Mouse (Mus musculus) left cerebral cortex, adult 8-10 months (tissue): ENCODE measurements around the gene Plekhm3. TPM values are rescaled to one million over a fixed set of nuclear protein-coding genes. Genes with fewer than 3 reads are reported as not detected.
A peak's percentile ranks its signal among the peaks of the same experiment; 100 is the strongest.

Experiments
- DNase-seq, 2 experiments: peaks; one replicate each; pipeline ENCODE4 v3.0.0; 2022; ENCODE audit warnings: low spot score in 2 of 2
- total RNA-seq, 4 experiments: library from RNA; stranded (reverse); gene quantifications; 2 replicates each; pipeline ENCODE4 v1.2.4; 2022

Gene Plekhm3
- total RNA-seq, 4 experiments from 2014 or later, result 39.0 to 47.4 (median 43.7) TPM

GRCm38 (mm10) chr1:64929673-64930072 lies 27.0 kb downstream of the Plekhm3 start:
- DNase-seq, result no peak

GRCm38 (mm10) chr1:64928542-64928941 lies 28.1 kb downstream of the Plekhm3 start:
- no peak for DNase-seq

DNA sequence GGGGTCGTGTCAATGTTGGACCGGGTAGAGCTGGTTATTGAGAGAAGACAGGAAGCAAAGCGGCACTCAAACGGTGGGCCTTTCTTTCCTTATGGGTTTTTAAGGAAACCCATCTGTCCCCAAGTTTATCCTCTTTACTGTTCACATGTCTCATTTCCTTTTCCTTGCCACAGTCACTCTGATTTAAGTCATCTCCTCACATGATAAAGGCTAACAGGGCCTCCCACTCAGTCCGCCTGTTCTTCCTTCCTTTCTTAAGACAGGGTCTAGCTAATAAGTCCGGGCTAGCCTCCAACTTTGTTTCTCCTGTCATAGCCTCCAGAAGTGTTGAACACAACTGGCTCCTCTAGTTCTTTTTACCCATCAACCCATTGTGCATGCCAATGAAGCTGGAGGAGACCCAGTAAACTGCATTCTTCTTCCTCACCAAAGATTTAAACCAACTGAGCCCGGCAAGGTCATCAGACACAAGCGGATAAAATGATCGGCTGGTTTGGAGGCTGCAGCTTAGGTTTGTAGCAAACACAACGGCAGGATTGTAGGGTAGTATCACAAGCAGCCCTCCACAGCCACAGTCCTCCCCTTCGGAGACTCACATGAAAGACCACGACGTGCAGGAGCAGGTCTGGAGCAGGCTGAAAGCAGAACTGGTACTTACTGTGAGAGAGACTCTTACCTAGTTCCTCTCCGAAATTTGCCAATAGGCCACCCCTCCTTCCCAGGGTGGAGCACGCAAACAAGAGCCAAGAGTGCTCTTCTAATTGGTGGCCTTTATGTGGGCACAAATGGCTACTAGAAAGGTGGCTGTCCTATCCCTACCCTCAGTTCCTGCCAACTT lies 29.0 kb downstream of the Plekhm3 start:
- no peak for DNase-seq

DNA sequence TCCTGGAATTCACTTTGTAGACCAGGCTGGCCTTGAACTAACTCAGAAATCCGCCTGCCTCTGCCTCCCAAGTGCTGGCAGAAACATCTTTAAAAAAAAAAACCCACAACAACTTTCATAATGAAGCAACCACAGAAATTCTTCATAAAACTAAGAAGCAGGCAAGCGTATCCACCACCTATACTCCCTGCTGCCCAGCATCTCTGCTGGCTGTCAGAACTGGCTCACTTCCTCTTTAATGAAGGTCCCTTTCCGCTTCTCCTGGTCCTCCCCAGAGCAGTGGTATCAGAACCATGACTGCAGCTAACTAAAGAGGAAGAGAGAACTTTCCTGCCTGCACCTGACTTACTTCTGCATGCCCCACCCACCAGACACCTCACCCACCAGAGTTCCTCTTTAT lies 31.0 kb downstream of the Plekhm3 start:
- DNase-seq, result no peak

GRCm38 (mm10) chr1:64924283-64924682 lies 32.3 kb downstream of the Plekhm3 start:
- DNase-seq, result no peak

GRCm38 (mm10) chr1:64918810-64919528 lies 37.7 kb downstream of the Plekhm3 start:
- peak; percentile 56 to 61 for DNase-seq

GRCm38 (mm10) chr1:64917966-64918365 lies 38.7 kb downstream of the Plekhm3 start:
- DNase-seq, result no peak

GRCm38 (mm10) chr1:64916884-64917507 lies 39.6 kb downstream of the Plekhm3 start:
- no peak for DNase-seq

DNA sequence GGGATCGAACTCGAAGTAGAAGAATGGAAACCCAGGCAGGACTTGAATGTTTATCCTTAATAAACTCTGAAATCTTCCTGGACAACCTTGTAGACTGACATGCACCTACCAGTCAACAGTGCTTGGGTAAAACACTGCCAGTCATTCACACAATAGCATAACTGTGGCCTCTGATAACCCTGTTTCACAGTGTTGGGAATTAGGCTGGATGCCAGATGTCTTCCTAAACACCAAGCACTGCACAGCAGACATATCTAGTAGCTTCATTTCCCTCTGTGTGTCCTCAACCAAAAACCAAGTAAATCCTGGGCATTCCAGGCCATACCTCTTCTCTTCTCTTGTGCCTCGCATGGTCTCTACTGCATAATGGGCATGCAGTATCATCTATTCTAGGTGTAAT lies 42.3 kb downstream of the Plekhm3 start:
- no peak for DNase-seq

- DNase-seq, result no peak
Observed at GRCm38 (mm10) chr1:64907740-64908139, 48.9 kb downstream of the Plekhm3 start.

- no peak for DNase-seq
Observed at GRCm38 (mm10) chr1:64906226-64906625, 50.4 kb downstream of the Plekhm3 start.

DNA sequence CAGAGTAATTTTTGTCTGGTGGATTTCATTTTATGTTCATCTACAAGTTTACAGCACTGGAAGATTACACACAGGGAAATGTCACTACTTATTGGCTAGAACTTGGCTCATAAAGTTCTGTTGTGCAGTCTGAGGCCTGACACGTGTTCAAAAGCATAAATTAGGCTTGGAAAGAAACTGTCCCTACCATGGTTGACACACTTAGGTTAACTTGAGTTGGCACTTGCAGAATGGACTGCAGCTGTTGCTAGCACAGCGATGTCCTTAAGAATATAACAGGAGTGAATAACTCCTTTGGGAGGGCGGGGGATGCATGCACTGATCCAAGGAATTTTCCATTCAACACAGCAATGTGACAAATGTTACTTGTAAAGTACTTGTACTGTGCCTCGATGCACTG lies 53.2 kb downstream of the Plekhm3 start:
- no peak for DNase-seq

- no peak for DNase-seq
Observed at GRCm38 (mm10) chr1:64902804-64903203, 53.8 kb downstream of the Plekhm3 start.

- DNase-seq, result no peak
Observed at GRCm38 (mm10) chr1:64899763-64900162, 56.9 kb downstream of the Plekhm3 start.

DNA sequence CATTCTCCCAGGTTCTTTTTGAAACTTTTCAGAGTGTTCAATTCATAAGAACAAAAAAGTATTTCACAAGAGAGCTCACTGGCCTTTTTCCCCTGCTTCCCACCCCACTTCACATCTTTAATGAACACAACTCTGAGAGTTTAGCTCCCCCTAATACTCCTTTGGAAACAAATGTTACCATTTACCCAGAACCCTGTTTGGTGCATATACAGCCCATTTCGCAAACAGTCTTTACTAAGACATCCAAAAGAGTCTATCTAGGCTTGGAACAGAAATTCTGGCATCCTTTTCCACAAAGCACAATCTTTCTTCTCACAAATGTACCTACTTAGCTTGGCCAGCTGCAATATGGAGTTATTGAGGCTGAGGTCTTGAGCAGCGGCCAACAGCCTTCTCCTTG lies 59.1 kb downstream of the Plekhm3 start:
- DNase-seq, result no peak

- DNase-seq, result no peak
Observed at GRCm38 (mm10) chr1:64893806-64894205, 62.8 kb downstream of the Plekhm3 start.

DNA sequence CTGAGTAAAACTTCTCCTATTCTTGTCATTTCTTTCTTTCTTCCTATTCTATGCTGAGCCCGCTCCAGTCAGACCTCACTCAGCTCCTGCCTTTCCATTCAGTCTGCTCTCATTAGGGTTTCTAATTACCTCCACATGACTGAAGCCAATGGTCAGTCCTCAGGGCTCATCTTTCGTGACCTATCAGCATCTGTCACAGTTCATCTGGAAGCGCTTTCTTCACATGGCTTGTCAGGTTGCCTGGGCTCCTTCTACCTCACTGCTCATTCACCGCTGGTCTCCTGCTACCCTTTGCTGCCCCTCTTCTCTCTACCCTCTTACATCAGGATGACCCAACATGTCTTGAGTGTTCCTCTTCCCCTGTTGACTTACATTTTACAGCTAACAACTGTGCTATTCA lies 65.3 kb downstream of the Plekhm3 start:
- no peak for DNase-seq

DNA sequence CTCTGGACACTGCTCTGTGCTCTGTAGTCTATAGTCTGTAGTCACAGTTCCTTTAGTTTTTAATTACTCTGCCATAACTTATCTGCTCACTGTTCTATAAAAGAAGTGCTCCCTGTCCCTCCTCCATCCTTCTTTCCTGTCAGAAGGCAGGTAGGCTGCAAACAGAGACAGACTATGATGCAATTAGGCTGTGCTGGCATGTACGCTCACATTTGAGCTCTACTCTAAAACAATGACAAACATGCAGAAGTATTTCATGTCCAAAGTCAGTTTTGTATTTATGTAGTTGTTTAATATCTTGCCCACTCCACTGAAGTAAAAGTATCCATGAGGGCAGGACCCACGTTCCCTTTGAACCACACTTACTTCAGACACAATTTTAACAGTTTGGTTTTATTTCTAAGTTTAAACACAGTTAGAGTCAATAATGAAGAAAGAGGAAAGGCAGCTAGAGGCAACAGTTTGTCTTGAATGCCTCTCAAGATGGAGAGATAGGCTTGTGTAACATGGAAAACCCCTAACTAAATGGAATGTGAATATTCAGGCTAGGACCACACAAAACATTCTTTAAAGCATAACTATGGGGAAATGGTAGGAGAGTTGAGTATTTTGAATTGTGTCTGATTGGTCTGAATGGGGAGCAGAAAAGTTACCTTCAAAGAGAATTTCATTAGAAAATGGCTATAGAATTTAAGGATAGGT lies 69.0 kb downstream of the Plekhm3 start:
- no peak for DNase-seq

- DNase-seq, result no peak
Observed at GRCm38 (mm10) chr1:64886718-64887117, 69.9 kb downstream of the Plekhm3 start.

DNA sequence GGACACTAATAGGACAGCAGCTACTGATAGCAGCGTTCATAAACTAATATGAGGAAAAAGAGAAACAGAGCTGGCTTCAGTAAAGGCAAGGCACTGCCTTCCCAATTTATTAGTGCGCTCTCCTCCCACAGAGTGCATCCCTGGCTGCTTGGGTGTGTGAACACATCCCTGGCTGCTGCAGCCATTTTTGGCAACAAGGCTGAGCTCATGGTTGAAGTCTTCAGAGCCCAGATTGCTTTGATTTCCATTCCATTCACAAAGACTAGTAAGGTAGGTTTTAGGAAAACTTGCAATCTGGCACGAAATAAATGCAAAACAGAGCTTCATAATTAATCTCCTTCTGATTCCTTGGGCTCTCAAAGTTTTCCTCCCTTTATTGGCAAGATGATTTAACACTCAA lies 71.3 kb downstream of the Plekhm3 start:
- peak in 1 of 2 experiments; percentile 27 for DNase-seq

- no peak for DNase-seq
Observed at GRCm38 (mm10) chr1:64884007-64884406, 72.6 kb downstream of the Plekhm3 start.

- no peak for DNase-seq
Observed at GRCm38 (mm10) chr1:64880613-64881012, 76.0 kb downstream of the Plekhm3 start.
